In genomic region chr10:127966506-127966905, GRCm38 (mm10) we compare ENCODE assay signal across 36 mouse cellular contexts. TPM values are rescaled to one million over a fixed set of nuclear protein-coding genes. Genes with fewer than 3 reads are reported as not detected.
A peak's percentile ranks its signal among the peaks of the same experiment; 100 is the strongest.
DNase-seq lines count a peak whose midpoint lies in the region; ATAC-seq lines count a peak whose summit lies in the region.
"Had no signal": no experiment of that assay in that cellular context is flagged by ENCODE, and none has a peak within 500 bp of the region (broad histone marks: within the 10 kb centered on the region; RNA-seq: fewer than 3 reads in every experiment).

No protein-coding gene starts in this region.

- no peak for ATAC-seq in kidney, embryonic 14.5 days (ENCODE audit: low FRiP score, low TSS enrichment)
- ATAC-seq: activated CD4-positive, CD25-positive, alpha-beta regulatory T cell, adult 4 months; forebrain, embryonic 13.5 days; intestine, embryonic 16.5 days; lung, postnatal 0 days; midbrain, embryonic 13.5 days had no signal

- WGBS in kidney, embryonic 14.5 days = 92% methylated on average over 6 of the region's 6 CpGs

- no peaks in the 10 kb centered on the region for H3K36me3 ChIP-seq in kidney, embryonic 14.5 days (ENCODE audit: control insufficient read depth, insufficient read depth, low read length)
- H3K36me3 ChIP-seq: heart, embryonic 10.5 days; hindbrain, embryonic 13.5 days; limb, embryonic 12.5 days; midbrain, embryonic 13.5 days; neural tube, embryonic 13.5 days had no signal

- no peaks in the 10 kb centered on the region for H3K9me3 ChIP-seq in kidney, embryonic 14.5 days (ENCODE audit: control insufficient read depth, low read length)
- H3K9me3 ChIP-seq: forebrain, embryonic 13.5 days; heart, embryonic 10.5 days; hindbrain, embryonic 13.5 days; limb, embryonic 12.5 days; midbrain, embryonic 13.5 days; neural tube, embryonic 13.5 days had no signal

- no peak overlapping the region for H3K4me2 ChIP-seq in kidney, embryonic 14.5 days (replicated peaks; ENCODE audit: low read depth, low read length)
- H3K4me2 ChIP-seq: forebrain, embryonic 13.5 days; hindbrain, embryonic 13.5 days; limb, embryonic 12.5 days; midbrain, embryonic 13.5 days; neural tube, embryonic 13.5 days had no signal

- H3K9ac ChIP-seq in kidney, embryonic 14.5 days (ENCODE audit: low read depth, low read length) = no peak overlapping the region
- H3K9ac ChIP-seq: forebrain, embryonic 13.5 days; hindbrain, embryonic 13.5 days; limb, embryonic 12.5 days; midbrain, embryonic 13.5 days; neural tube, embryonic 13.5 days had no signal

- DNase-seq in heart, adult 11 months = peak; percentile 44
- DNase-seq in heart, postnatal 36 days = no peak
- peak; percentile 78 for DNase-seq in kidney, adult 9 months
- peak; percentile 29 to 51 for DNase-seq in kidney, postnatal 25 days
- peak; percentile 34 for DNase-seq in yolk sac, embryonic 10.5 days (ENCODE audit: low spot score)
- DNase-seq in thymus, postnatal 10 days (ENCODE audit: low spot score in 2 of 2) = no peak
- DNase-seq: adrenal gland, postnatal 10 days; cerebellum, adult 8-10 months; cerebellum, postnatal 25 days; gastrocnemius, postnatal 10 days; heart, postnatal 4 days; lung, adult 18-20 months; lung, postnatal 4 days; right cerebral cortex, postnatal 4 days; thymus, adult 2 months; thymus, postnatal 4 days had no signal

- intact Hi-C loops in heart, postnatal 36 days (cut with DNase I) = no loop called here

- no peak overlapping the region for H3K4me3 ChIP-seq in kidney, embryonic 14.5 days (ENCODE audit: low read length)
- H3K4me3 ChIP-seq: forebrain, embryonic 13.5 days; heart, embryonic 10.5 days; hindbrain, embryonic 13.5 days; limb, embryonic 12.5 days; megakaryocyte, embryonic 14.5 days; midbrain, embryonic 13.5 days; neural tube, embryonic 13.5 days had no signal

- H3K27ac ChIP-seq in kidney, embryonic 14.5 days (ENCODE audit: low read depth, low read length) = no peak overlapping the region
- H3K27ac ChIP-seq: forebrain, embryonic 13.5 days; heart, embryonic 10.5 days; hindbrain, embryonic 13.5 days; limb, embryonic 12.5 days; midbrain, embryonic 13.5 days; neural tube, embryonic 13.5 days had no signal

- no peaks in the 10 kb centered on the region for H3K27me3 ChIP-seq in kidney, embryonic 14.5 days (ENCODE audit: control insufficient read depth, insufficient read depth, low read length)
- H3K27me3 ChIP-seq: CH12.LX; forebrain, embryonic 13.5 days; hindbrain, embryonic 13.5 days; limb, embryonic 12.5 days; midbrain, embryonic 13.5 days; neural tube, embryonic 13.5 days had no signal

- H3K4me1 ChIP-seq in kidney, embryonic 14.5 days (ENCODE audit: control insufficient read depth, insufficient read depth, low read length) = 0 out of 2 replicates have a peak, but pooled peaks cover 3% of the 10 kb centered on the region
- H3K4me1 ChIP-seq: forebrain, embryonic 13.5 days; heart, embryonic 10.5 days; hindbrain, embryonic 13.5 days; megakaryocyte, embryonic 14.5 days; midbrain, embryonic 13.5 days had no signal

RNA-seq across cellular contexts. Expression of gene Hsd17b6, which starts 40.9 kb away (rescaled TPM):
- total RNA-seq in heart, postnatal 36 days (2021) = not detected
- polyA plus RNA-seq in kidney, embryonic 14.5 days (2014; fragmentation: Nextera tagmentation; extraction: Ambion mirVana) = not detected in 2 replicates
- total RNA-seq: gastrocnemius, postnatal 10 days; heart, postnatal 4 days; layer of hippocampus, adult 18-20 months; layer of hippocampus, postnatal 10 days; left cerebral cortex, adult 18-20 months; left cerebral cortex, postnatal 25 days had no signal
- polyA plus RNA-seq: activated CD4-positive, CD25-positive, alpha-beta regulatory T cell, adult 4 months; C2C12; embryonic facial prominence, embryonic 11.5 days; forebrain, embryonic 13.5 days; gonadal fat pad, adult 2 months; heart, embryonic 10.5 days; heart, embryonic 16.5 days; hindbrain, embryonic 13.5 days; limb, embryonic 12.5 days; lung, postnatal 0 days; midbrain, embryonic 13.5 days; neural tube, embryonic 13.5 days had no signal

RNA-seq across cellular contexts. Expression of gene Prim1, which starts 48.5 kb away (rescaled TPM):
- 1 to 10 TPM; 1.6 to 2.7 TPM for total RNA-seq in heart, postnatal 36 days (2021)
- 98.1 and 100.0 TPM in 2 replicates for polyA plus RNA-seq in kidney, embryonic 14.5 days (2014; fragmentation: Nextera tagmentation; extraction: Ambion mirVana)

Comparison
In these comparisons a context has a peak if more than half of its experiments do, and no peak if none do; other contexts are left out.
1. DNase-seq: peak in heart, adult 11 months (single experiment), kidney, adult 9 months (single experiment), kidney, postnatal 25 days (2 of 2) and yolk sac, embryonic 10.5 days (single experiment); none in heart, postnatal 36 days (0 of 2) and thymus, postnatal 10 days (0 of 2).